Mouse (Mus musculus): ENCODE data around the gene Tyk2. TPM values are rescaled to one million over a fixed set of nuclear protein-coding genes. Genes with fewer than 3 reads are reported as not detected.
A peak's percentile ranks its signal among the peaks of the same experiment; 100 is the strongest.

Gene Tyk2
- polyA plus RNA-seq, 1 experiment from 2014 or later, result 16.7 TPM

- Histone ChIP-seq H3K9ac (ENCODE audit: low read length) (no peak overlapping the region), H3K4me3 (replicated peaks; ENCODE audit: low read length) (no peak overlapping the region), H3K27me3 (ENCODE audit: control insufficient read depth, insufficient read depth, low read length) (no peaks in the 10 kb centered on the region), H3K27ac (ENCODE audit: low read length) (no peak overlapping the region), H3K9me3 (replicated peaks; ENCODE audit: control insufficient read depth, low read length) (no peaks in the 10 kb centered on the region), H3K4me2 (ENCODE audit: low read depth, low read length) (no peak overlapping the region), H3K36me3 (ENCODE audit: control insufficient read depth, insufficient read depth, low read length) (no peaks in the 10 kb centered on the region), H3K4me1 (ENCODE audit: control insufficient read depth, insufficient read depth, low read length) (peaks cover 2% of the 10 kb centered on the region)
- 81% methylated on average over 6 of the region's 6 CpGs for whole genome bisulfite sequencing
- no peak for ATAC-seq (ENCODE audit: insufficient read depth, low FRiP score)
Measured at GRCm38 (mm10) chr9:21104814-21105213, 26.2 kb downstream of the Tyk2 start.

GRCm38 (mm10) chr9:21102076-21102475, 29.0 kb downstream of the Tyk2 start:
- H3K9me3 ChIP-seq (replicated peaks; ENCODE audit: control insufficient read depth, low read length), result no peaks in the 10 kb centered on the region
- H3K27me3 ChIP-seq (ENCODE audit: control insufficient read depth, insufficient read depth, low read length), result no peaks in the 10 kb centered on the region
- H3K27ac ChIP-seq (ENCODE audit: low read length), result no peak overlapping the region
- no peak overlapping the region for H3K4me2 ChIP-seq (ENCODE audit: low read depth, low read length)
- no peak overlapping the region for H3K4me3 ChIP-seq (replicated peaks; ENCODE audit: low read length)
- 81% methylated on average over 2 of the region's 2 CpGs for WGBS
- H3K9ac ChIP-seq (ENCODE audit: low read length), result no peak overlapping the region
- ATAC-seq (ENCODE audit: insufficient read depth, low FRiP score), result no peak
- H3K4me1 ChIP-seq (ENCODE audit: control insufficient read depth, insufficient read depth, low read length), result peaks cover 4% of the 10 kb centered on the region; the same call in 1 of the 2 replicates
- H3K36me3 ChIP-seq (ENCODE audit: control insufficient read depth, insufficient read depth, low read length), result no peaks in the 10 kb centered on the region

- Histone ChIP-seq H3K4me1 (ENCODE audit: control insufficient read depth, insufficient read depth, low read length) (peaks cover 4% of the 10 kb centered on the region; the same call in 1 of the 2 replicates), H3K4me3 (replicated peaks; ENCODE audit: low read length) (no peak overlapping the region), H3K9ac (ENCODE audit: low read length) (peak overlapping the region; percentile 29; the same call in 1 of the 2 replicates), H3K27me3 (ENCODE audit: control insufficient read depth, insufficient read depth, low read length) (no peaks in the 10 kb centered on the region), H3K9me3 (replicated peaks; ENCODE audit: control insufficient read depth, low read length) (no peaks in the 10 kb centered on the region), H3K4me2 (ENCODE audit: low read depth, low read length) (no peak overlapping the region), H3K27ac (ENCODE audit: low read length) (no peak overlapping the region), H3K36me3 (ENCODE audit: control insufficient read depth, insufficient read depth, low read length) (no peaks in the 10 kb centered on the region)
- no peak for ATAC-seq (ENCODE audit: insufficient read depth, low FRiP score)
- WGBS, result 38% methylated on average over 15 of the region's 15 CpGs
Measured at GRCm38 (mm10) chr9:21100447-21101161, 30.4 kb downstream of the Tyk2 start.

DNA sequence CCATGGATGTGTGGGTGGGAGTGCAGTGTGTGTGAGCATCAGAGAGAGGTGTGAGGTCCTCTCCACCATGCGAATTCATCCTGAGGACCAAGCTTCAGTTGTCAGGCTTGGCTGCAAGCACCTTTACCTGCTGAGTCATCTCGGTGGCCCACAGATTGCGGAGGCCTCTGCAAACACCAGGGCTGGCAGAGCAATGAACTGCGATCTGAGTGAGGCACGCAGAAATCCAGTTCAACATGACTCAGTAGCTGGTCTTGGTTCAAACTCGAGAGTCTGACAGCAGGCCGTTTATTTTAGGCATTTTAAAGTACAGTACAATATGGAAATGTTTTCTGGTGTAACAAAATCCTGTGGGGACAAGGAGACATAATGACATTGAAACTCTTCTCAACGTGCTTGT, 33.2 kb downstream of the Tyk2 start:
- Histone ChIP-seq H3K9ac (ENCODE audit: low read length) (no peak overlapping the region), H3K9me3 (replicated peaks; ENCODE audit: control insufficient read depth, low read length) (no peaks in the 10 kb centered on the region), H3K27ac (ENCODE audit: low read length) (no peak overlapping the region), H3K27me3 (ENCODE audit: control insufficient read depth, insufficient read depth, low read length) (no peaks in the 10 kb centered on the region), H3K4me3 (replicated peaks; ENCODE audit: low read length) (no peak overlapping the region), H3K4me1 (ENCODE audit: control insufficient read depth, insufficient read depth, low read length) (peaks cover 4% of the 10 kb centered on the region; the same call in 1 of the 2 replicates), H3K36me3 (ENCODE audit: control insufficient read depth, insufficient read depth, low read length) (no peaks in the 10 kb centered on the region), H3K4me2 (ENCODE audit: low read depth, low read length) (no peak overlapping the region)
- ATAC-seq (ENCODE audit: insufficient read depth, low FRiP score), result no peak
- 68% methylated on average over 8 of the region's 8 CpGs for WGBS

GRCm38 (mm10) chr9:21095958-21096357, 35.1 kb downstream of the Tyk2 start:
- WGBS, result 95% methylated on average over 4 of the region's 4 CpGs
- ATAC-seq (ENCODE audit: insufficient read depth, low FRiP score), result no peak
- no peaks in the 10 kb centered on the region for H3K36me3 ChIP-seq (ENCODE audit: control insufficient read depth, insufficient read depth, low read length)

GRCm38 (mm10) chr9:21093423-21093822, 37.6 kb downstream of the Tyk2 start:
- H3K36me3 ChIP-seq (ENCODE audit: control insufficient read depth, insufficient read depth, low read length), result 0 out of 2 replicates have a peak, but pooled peaks cover 5% of the 10 kb centered on the region
- H3K27ac ChIP-seq (ENCODE audit: low read length), result no peak overlapping the region
- ATAC-seq (ENCODE audit: insufficient read depth, low FRiP score), result no peak
- no peaks in the 10 kb centered on the region for H3K27me3 ChIP-seq (ENCODE audit: control insufficient read depth, insufficient read depth, low read length)
- H3K4me1 ChIP-seq (ENCODE audit: control insufficient read depth, insufficient read depth, low read length), result peaks cover 19% of the 10 kb centered on the region
- H3K4me3 ChIP-seq (replicated peaks; ENCODE audit: low read length), result no peak overlapping the region
- H3K9ac ChIP-seq (ENCODE audit: low read length), result no peak overlapping the region
- no peak overlapping the region for H3K4me2 ChIP-seq (ENCODE audit: low read depth, low read length)
- WGBS, result 96% methylated on average over 9 of the region's 9 CpGs
- no peaks in the 10 kb centered on the region for H3K9me3 ChIP-seq (replicated peaks; ENCODE audit: control insufficient read depth, low read length)

More at GRCm38 (mm10) chr9:21095958-21096357, 35.1 kb downstream of the Tyk2 start:
- H3K27ac ChIP-seq (ENCODE audit: low read length), result no peak overlapping the region
- H3K4me3 ChIP-seq (replicated peaks; ENCODE audit: low read length), result no peak overlapping the region
- peaks cover 4% of the 10 kb centered on the region; the same call in 1 of the 2 replicates for H3K4me1 ChIP-seq (ENCODE audit: control insufficient read depth, insufficient read depth, low read length)
- no peak overlapping the region; the same call in 1 of the 2 replicates for H3K9ac ChIP-seq (ENCODE audit: low read length)
- H3K9me3 ChIP-seq (replicated peaks; ENCODE audit: control insufficient read depth, low read length), result no peaks in the 10 kb centered on the region
- H3K27me3 ChIP-seq (ENCODE audit: control insufficient read depth, insufficient read depth, low read length), result no peaks in the 10 kb centered on the region
- no peak overlapping the region for H3K4me2 ChIP-seq (ENCODE audit: low read depth, low read length)

DNA sequence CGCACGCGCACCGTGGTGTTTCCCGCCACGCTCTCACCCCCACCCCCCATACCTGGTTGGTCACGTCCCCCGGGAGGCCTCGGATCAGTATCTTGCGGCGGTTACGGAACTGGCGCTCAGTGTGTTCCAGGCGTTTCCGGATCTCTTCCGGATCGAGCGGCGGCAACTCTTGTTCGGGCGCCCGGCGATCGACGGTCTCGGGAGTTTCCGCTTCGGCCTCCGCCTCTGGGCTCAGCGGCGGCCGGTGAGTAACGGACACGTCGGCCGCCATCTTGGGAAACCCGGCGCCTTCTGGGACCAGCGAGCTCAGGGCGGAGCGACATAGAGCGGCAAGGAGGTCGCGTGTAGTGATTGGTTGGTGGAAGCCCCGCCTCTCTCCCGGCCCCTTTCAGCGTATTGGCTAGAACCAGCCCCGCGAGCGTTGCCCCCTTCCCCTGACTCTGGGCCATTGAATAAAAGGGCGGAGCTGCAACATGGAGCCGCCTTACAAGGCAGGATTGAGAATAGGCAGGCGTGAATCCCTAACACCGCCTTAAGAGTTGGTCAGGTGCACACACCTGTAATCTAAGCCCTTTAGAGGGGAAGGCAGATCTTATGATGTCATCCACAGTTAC, 39.2 kb downstream of the Tyk2 start, which contains the start of the genes Gm38431 and Raver1:
Gm38431 (minus strand) TSS at position 291 of the 614 bp plus-strand sequence.
Raver1 (minus strand) TSS at position 302 of the 614 bp plus-strand sequence.
- H3K4me3 ChIP-seq (replicated peaks; ENCODE audit: low read length), result peak within 1 kb of the TSS; percentile 68
- peak within 1 kb of the TSS; percentile 74 for H3K9ac ChIP-seq (ENCODE audit: low read length)
- H3K9me3 ChIP-seq (replicated peaks; ENCODE audit: control insufficient read depth, low read length), result no peaks in the 10 kb centered on the region
- H3K27me3 ChIP-seq (ENCODE audit: control insufficient read depth, insufficient read depth, low read length), result no peaks in the 10 kb centered on the region
- ATAC-seq (ENCODE audit: insufficient read depth, low FRiP score), result peak; percentile 100
- under 1% methylated on average over 54 of the region's 54 CpGs for WGBS
- H3K4me1 ChIP-seq (ENCODE audit: control insufficient read depth, insufficient read depth, low read length), result peaks cover 15% of the 10 kb centered on the region
- peak within 1 kb of the TSS; percentile 86 for H3K27ac ChIP-seq (ENCODE audit: low read length)
- H3K4me2 ChIP-seq (ENCODE audit: low read depth, low read length), result peak within 1 kb of the TSS; percentile 90
- 0 out of 2 replicates have a peak, but pooled peaks cover 5% of the 10 kb centered on the region for H3K36me3 ChIP-seq (ENCODE audit: control insufficient read depth, insufficient read depth, low read length)

- WGBS, result 2% methylated on average over 24 of the region's 24 CpGs
- ATAC-seq (ENCODE audit: insufficient read depth, low FRiP score), result no peak
- peak overlapping the region; percentile 86 for H3K27ac ChIP-seq (ENCODE audit: low read length)
Measured at GRCm38 (mm10) chr9:21090972-21091706, 39.9 kb downstream of the Tyk2 start.

More at GRCm38 (mm10) chr9:21090972-21091706, 39.9 kb downstream of the Tyk2 start:
- H3K4me2 ChIP-seq (ENCODE audit: low read depth, low read length), result peak overlapping the region; percentile 90
- H3K9me3 ChIP-seq (replicated peaks; ENCODE audit: control insufficient read depth, low read length), result no peaks in the 10 kb centered on the region
- peaks cover 15% of the 10 kb centered on the region for H3K4me1 ChIP-seq (ENCODE audit: control insufficient read depth, insufficient read depth, low read length)
- 0 out of 2 replicates have a peak, but pooled peaks cover 7% of the 10 kb centered on the region for H3K36me3 ChIP-seq (ENCODE audit: control insufficient read depth, insufficient read depth, low read length)
- no peaks in the 10 kb centered on the region for H3K27me3 ChIP-seq (ENCODE audit: control insufficient read depth, insufficient read depth, low read length)
- H3K4me3 ChIP-seq (replicated peaks; ENCODE audit: low read length), result peak overlapping the region; percentile 68
- peak overlapping the region; percentile 74 for H3K9ac ChIP-seq (ENCODE audit: low read length)
